Mouse (Mus musculus): ENCODE measurements around the gene Gpank1. TPM values are rescaled to one million over a fixed set of nuclear protein-coding genes. Genes with fewer than 3 reads are reported as not detected.

Gene Gpank1
- polyA plus RNA-seq, 1 experiment from 2014 or later, result 19.1 TPM

DNA sequence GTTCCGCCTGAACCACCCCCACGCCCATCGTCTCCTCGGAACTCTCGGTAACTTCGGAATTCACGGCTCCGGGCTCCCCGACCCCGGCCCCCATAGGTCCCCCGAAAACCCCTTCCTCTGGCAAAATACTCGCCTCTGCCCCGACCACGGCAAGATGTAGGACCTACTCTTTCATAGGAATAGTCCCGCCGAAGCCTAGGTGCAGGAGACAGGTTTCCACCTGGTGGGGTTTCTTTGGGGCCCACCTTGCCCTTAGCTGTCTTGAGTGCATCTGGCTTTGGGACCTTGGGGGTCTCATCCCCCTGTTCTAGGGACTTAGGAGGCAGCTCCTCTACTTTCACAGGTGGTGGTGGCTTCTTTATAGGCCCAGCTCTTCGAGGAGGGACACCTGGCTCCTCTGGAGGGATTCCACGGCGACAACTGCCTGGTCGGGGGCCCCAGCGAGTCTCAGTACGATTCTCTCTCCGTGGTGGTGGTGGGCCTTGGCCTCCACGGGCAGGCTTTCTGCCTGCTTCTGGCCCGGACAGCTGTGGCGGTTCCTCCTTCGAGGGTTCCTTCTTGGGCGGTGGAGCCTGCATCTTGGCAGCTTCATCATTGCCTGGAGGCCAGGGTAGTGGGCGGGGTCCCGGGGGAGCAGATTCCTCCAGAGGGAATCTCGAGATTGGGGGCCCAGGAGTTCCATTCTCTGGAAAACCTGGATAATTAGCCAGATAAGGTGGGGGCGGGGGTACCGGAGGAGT lies 35.4 kb downstream of the Gpank1 start:
- WGBS, result 87% methylated on average over 33 of the region's 33 CpGs
- Histone ChIP-seq H3K9ac (no peak overlapping the region), H3K9me3 (no peaks in the 10 kb centered on the region), H3K27ac (no peak overlapping the region), H3K27me3 (replicated peaks) (no peaks in the 10 kb centered on the region), H3K36me3 (peaks cover 97% of the 10 kb centered on the region), H3K4me3 (replicated peaks) (no peak overlapping the region), H3K4me2 (no peak overlapping the region), H3K4me1 (no peaks in the 10 kb centered on the region)
- ATAC-seq (ENCODE audit: insufficient read depth, low FRiP score, low read depth), result no peak

DNA sequence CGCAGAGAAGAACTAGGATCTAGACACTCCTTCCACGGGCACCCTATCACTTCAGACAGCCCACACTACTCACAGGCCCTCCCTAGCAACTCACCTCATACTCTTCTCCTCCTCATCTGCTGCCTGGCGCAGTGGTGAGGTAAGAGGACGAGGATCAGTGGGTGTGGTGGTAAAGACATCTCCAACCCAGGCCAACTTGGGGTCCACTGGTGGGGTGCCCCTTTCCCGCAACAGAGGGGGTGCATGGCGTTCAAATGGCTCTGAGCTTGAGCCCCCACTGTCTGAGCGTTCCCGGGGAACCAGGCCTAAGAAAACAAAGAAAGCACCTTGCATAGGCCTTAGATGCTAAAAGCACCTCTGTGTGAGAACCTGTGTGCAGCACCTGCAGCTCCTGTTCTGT lies 36.0 kb downstream of the Gpank1 start:
- Histone ChIP-seq H3K4me3 (replicated peaks) (no peak overlapping the region), H3K4me2 (no peak overlapping the region), H3K9me3 (no peaks in the 10 kb centered on the region), H3K27ac (no peak overlapping the region), H3K27me3 (replicated peaks) (no peaks in the 10 kb centered on the region), H3K9ac (no peak overlapping the region), H3K36me3 (peaks cover 98% of the 10 kb centered on the region), H3K4me1 (no peaks in the 10 kb centered on the region)
- WGBS, result 84% methylated on average over 8 of the region's 8 CpGs
- ATAC-seq (ENCODE audit: insufficient read depth, low FRiP score, low read depth), result no peak

DNA sequence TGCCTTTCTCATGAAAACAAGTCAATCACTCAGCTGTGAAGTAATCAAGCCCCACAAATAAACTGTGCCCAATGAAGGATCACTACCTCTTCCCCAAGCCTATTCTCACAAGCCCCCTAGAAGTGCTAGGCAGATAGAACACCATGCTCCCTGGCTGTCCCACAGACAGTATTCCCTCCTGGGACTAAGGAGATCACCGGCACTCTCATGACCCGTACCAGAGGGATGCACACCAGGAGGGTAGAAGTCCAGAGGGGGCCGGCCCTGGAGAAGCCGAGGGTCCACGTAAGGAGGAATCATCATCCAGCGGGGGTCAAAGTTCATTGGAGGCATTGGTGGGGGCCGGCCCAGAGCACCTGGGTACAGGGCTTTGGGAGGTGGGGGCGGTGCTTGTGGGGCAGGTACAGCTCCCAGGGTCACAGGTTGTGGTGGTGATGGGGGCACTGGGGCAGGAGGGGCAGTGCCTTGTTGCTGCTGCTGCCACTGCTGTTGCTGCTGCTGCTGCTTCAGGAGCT lies 36.5 kb downstream of the Gpank1 start:
- no peak overlapping the region for H3K4me3 ChIP-seq (replicated peaks)
- no peaks in the 10 kb centered on the region for H3K9me3 ChIP-seq
- no peaks in the 10 kb centered on the region for H3K27me3 ChIP-seq (replicated peaks)
- H3K36me3 ChIP-seq, result peaks cover 93% of the 10 kb centered on the region
- no peak overlapping the region for H3K4me2 ChIP-seq
- WGBS, result 90% methylated on average over 8 of the region's 8 CpGs
- peaks cover 4% of the 10 kb centered on the region for H3K4me1 ChIP-seq
- no peak overlapping the region for H3K27ac ChIP-seq
- H3K9ac ChIP-seq, result no peak overlapping the region
- no peak for ATAC-seq (ENCODE audit: insufficient read depth, low FRiP score, low read depth)

DNA sequence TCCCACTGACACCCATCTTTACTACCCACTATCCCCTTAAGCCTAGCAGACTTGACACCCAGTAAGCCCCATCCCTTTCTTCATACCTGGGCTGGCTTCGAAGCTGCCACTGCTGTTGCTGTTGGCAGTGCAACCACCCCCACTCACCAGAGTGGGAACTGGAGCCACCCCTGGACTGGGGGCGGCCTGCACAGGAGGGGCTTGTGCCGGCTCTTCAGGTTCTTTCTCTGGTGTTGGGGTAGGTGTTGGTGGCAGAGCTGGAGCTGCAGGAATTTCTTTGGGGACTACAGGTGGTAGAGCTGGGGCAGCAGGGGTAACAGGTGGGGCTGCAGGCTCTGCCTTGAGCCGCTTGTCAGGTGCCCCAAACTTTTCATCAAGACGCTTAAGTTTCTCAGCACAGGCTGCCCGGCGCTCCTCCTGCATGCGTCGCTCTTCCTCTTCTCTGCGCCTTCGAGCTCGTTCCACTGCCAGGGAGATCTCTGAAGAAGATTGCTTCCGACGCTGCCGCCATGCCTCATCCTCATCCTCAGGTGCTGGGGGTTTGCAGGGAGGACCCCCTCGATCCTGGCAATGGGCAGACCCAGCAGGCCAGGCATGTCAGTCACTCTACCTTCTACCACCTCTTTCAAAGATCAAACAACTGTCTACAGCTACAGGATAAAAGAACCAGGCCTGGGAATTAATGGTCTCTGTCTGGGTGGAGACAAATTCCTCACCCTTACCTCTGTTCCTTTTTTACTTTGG lies 37.8 kb downstream of the Gpank1 start:
- no peak overlapping the region for H3K27ac ChIP-seq
- H3K27me3 ChIP-seq (replicated peaks), result no peaks in the 10 kb centered on the region
- no peak for ATAC-seq (ENCODE audit: insufficient read depth, low FRiP score, low read depth)
- H3K4me1 ChIP-seq, result peaks cover 4% of the 10 kb centered on the region
- no peak overlapping the region for H3K4me2 ChIP-seq
- peaks cover 80% of the 10 kb centered on the region for H3K36me3 ChIP-seq
- H3K9ac ChIP-seq, result no peak overlapping the region
- no peaks in the 10 kb centered on the region for H3K9me3 ChIP-seq
- H3K4me3 ChIP-seq (replicated peaks), result no peak overlapping the region
- 92% methylated on average over 16 of the region's 16 CpGs for WGBS

DNA sequence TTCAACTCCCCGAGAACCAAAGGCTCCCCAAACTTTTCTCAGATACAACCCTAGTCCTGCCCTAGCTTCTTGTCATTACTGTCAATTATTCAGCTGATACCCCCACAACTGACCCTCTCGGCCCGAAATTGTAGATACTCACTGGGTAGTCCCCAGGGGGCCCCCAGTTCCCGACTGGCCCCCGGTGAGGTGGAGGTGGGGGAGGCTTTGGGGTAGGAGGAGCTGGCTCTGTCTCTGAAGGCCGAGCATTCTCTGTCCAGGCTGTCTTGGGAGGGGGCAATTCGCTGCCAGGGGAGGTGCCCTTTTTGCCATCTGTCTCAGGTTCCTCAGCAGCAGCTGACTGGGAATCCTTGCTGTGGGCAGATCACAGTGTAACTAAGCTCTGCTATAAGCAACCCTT lies 38.4 kb downstream of the Gpank1 start:
- no peak overlapping the region for H3K4me2 ChIP-seq

GRCm38 (mm10) chr17:35161421-35161820 lies 40.2 kb downstream of the Gpank1 start:
- Histone ChIP-seq H3K4me2 (no peak overlapping the region), H3K4me1 (peaks cover 12% of the 10 kb centered on the region), H3K4me3 (replicated peaks) (no peak overlapping the region), H3K27me3 (replicated peaks) (no peaks in the 10 kb centered on the region), H3K9me3 (no peaks in the 10 kb centered on the region), H3K27ac (no peak overlapping the region), H3K36me3 (peaks cover 56% of the 10 kb centered on the region), H3K9ac (no peak overlapping the region)
- 78% methylated on average over 11 of the region's 11 CpGs for WGBS
- ATAC-seq (ENCODE audit: insufficient read depth, low FRiP score, low read depth), result no peak

More for the DNA sequence above, 38.4 kb downstream of the Gpank1 start:
- no peak for ATAC-seq (ENCODE audit: insufficient read depth, low FRiP score, low read depth)
- H3K27me3 ChIP-seq (replicated peaks), result no peaks in the 10 kb centered on the region
- H3K36me3 ChIP-seq, result peaks cover 74% of the 10 kb centered on the region
- H3K27ac ChIP-seq, result no peak overlapping the region
- no peaks in the 10 kb centered on the region for H3K9me3 ChIP-seq
- 91% methylated on average over 7 of the region's 7 CpGs for WGBS
- no peak overlapping the region for H3K9ac ChIP-seq
- H3K4me3 ChIP-seq (replicated peaks), result no peak overlapping the region
- H3K4me1 ChIP-seq, result peaks cover 4% of the 10 kb centered on the region

DNA sequence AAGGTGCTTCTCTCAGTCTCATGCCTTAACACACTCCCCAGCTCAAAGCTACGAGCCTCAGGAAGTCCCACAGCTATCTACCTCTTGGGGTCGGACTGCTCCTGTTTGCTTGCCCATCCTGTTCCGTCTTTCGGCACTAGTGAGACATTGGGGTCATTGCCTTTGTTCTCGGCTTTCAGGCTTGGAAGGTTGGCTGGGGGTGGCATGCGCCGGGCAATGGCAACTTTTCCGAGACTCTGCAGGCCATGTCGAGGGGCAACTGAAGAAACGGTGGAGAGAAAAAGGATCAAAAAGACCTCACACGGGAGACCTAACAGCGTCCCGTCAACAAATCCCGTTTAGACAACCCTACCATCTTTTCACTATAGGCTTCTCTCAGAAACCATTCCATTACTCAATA lies 40.9 kb downstream of the Gpank1 start:
- Histone ChIP-seq H3K9ac (no peak overlapping the region), H3K4me1 (peaks cover 16% of the 10 kb centered on the region), H3K9me3 (no peaks in the 10 kb centered on the region), H3K36me3 (peaks cover 49% of the 10 kb centered on the region), H3K27me3 (replicated peaks) (no peaks in the 10 kb centered on the region), H3K27ac (no peak overlapping the region), H3K4me2 (peak overlapping the region; percentile 76; the same call in 1 of the 2 replicates), H3K4me3 (replicated peaks) (peak overlapping the region; percentile 100)
- 61% methylated on average over 14 of the region's 14 CpGs for WGBS
- no peak for ATAC-seq (ENCODE audit: insufficient read depth, low FRiP score, low read depth)

- Histone ChIP-seq H3K4me2 (peak overlapping the region; percentile 76), H3K27me3 (replicated peaks) (no peaks in the 10 kb centered on the region), H3K9me3 (no peaks in the 10 kb centered on the region), H3K4me3 (replicated peaks) (peak overlapping the region; percentile 100), H3K36me3 (peaks cover 43% of the 10 kb centered on the region), H3K4me1 (peaks cover 16% of the 10 kb centered on the region), H3K27ac (peak overlapping the region; percentile 0; the same call in 1 of the 2 replicates), H3K9ac (peak overlapping the region; percentile 100; the same call in 1 of the 2 replicates)
- WGBS, result 32% methylated on average over 12 of the region's 12 CpGs
- no peak for ATAC-seq (ENCODE audit: insufficient read depth, low FRiP score, low read depth)
Observed at GRCm38 (mm10) chr17:35162730-35163129, 41.5 kb downstream of the Gpank1 start.

DNA sequence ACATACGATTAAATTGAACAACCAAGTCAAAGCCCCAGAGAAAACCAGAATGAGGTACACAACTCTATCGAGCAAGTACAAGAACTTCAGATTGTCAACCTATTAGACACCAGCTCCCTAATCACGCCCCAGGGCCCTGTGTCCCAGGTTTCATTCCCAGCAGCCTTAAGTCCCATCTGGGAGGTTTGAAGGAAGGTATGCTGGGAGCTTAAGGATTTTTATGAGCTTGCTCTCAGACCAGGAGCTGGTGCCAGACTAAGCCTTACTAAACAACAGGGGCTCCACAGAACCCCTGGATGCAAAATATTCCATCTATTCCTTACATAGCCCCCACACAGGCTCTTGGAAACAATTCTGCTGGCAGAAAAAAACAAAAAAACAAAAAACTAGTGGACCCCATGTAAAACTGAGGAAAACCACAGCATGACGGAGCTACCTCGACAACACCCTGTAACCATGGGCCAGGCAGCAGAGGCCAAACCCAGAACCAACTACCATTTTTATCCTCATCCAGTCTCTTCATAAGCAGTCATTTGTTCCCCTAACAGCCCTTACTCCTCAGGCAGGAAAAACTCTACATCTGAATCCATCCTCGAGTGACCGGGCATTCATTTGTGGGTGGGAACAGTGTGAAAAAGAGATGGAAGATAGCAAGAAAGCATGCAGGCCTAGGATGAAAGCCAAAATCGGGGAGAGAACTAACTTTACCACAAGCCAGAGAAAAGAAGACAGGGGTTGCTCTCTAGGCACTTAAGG lies 42.2 kb downstream of the Gpank1 start:
- Histone ChIP-seq H3K27ac (peak overlapping the region; percentile 94), H3K4me2 (peak overlapping the region; percentile 76), H3K4me3 (replicated peaks) (peak overlapping the region; percentile 100), H3K9ac (peak overlapping the region; percentile 100), H3K36me3 (peaks cover 35% of the 10 kb centered on the region), H3K9me3 (no peaks in the 10 kb centered on the region), H3K4me1 (peaks cover 16% of the 10 kb centered on the region), H3K27me3 (replicated peaks) (no peaks in the 10 kb centered on the region)
- 8% methylated on average over 8 of the region's 8 CpGs for WGBS
- ATAC-seq (ENCODE audit: insufficient read depth, low FRiP score, low read depth), result no peak

DNA sequence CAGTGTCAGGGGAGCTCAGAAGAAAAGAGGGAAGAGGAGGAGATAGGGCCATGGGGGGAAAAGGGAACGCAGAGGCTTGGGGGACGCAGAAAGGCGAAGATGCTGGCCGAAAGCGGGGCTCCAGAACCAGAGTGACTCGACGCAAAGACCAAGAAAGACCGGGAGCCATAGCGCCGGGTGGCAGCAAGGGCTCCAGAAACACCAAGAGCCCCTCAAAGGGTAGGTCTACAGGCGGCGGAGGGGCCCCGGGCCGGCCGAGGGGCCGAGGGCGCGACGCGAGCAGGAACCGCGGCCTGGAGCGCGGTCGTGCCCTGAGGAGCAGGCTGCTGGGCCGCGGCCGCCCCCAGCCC lies 42.9 kb downstream of the Gpank1 start:
- no peaks in the 10 kb centered on the region for H3K27me3 ChIP-seq (replicated peaks)
- peaks cover 16% of the 10 kb centered on the region for H3K4me1 ChIP-seq
- H3K9me3 ChIP-seq, result no peaks in the 10 kb centered on the region
- H3K4me2 ChIP-seq, result peak overlapping the region; percentile 76
- H3K27ac ChIP-seq, result peak overlapping the region; percentile 94
- WGBS, result under 1% methylated on average over 28 of the region's 28 CpGs
- H3K4me3 ChIP-seq (replicated peaks), result peak overlapping the region; percentile 100
- ATAC-seq (ENCODE audit: insufficient read depth, low FRiP score, low read depth), result no peak
- peak overlapping the region; percentile 100 for H3K9ac ChIP-seq
- peaks cover 29% of the 10 kb centered on the region for H3K36me3 ChIP-seq

GRCm38 (mm10) chr17:35164568-35165450 lies 43.6 kb downstream of the Gpank1 start, which contains the start of gene Prrc2a:
TSS of gene Prrc2a (minus strand) at chr17:35164897.
- peak within 1 kb of the TSS; percentile 100 for H3K27ac ChIP-seq
- peak; percentile 97 for ATAC-seq (ENCODE audit: insufficient read depth, low FRiP score, low read depth)
- H3K4me3 ChIP-seq (replicated peaks), result peak within 1 kb of the TSS; percentile 100
- H3K9me3 ChIP-seq, result no peaks in the 10 kb centered on the region
- H3K36me3 ChIP-seq, result peaks cover 23% of the 10 kb centered on the region
- H3K4me2 ChIP-seq, result peak within 1 kb of the TSS; percentile 76
- H3K4me1 ChIP-seq, result peaks cover 16% of the 10 kb centered on the region
- peak within 1 kb of the TSS; percentile 100 for H3K9ac ChIP-seq
- WGBS, result under 1% methylated on average over 73 of the region's 89 CpGs
- H3K27me3 ChIP-seq (replicated peaks), result no peaks in the 10 kb centered on the region

Measured in stomach, embryonic 15.5 days (tissue).